Mouse (Mus musculus) C2C12 (cell line): ENCODE data around the gene Armh3. TPM values are rescaled to one million over a fixed set of nuclear protein-coding genes. Genes with fewer than 3 reads are reported as not detected.

Source experiments
- H3K27me3 ChIP-seq: one replicate; pipeline ENCODE4 v1.6.1; 2011; ENCODE audit not compliant: control insufficient read depth, insufficient read depth, insufficient read length
- H3K36me3 ChIP-seq: one replicate; pipeline ENCODE4 v1.6.1; 2011; ENCODE audit not compliant: control insufficient read depth, insufficient read depth
- H3K4me3 ChIP-seq: one replicate; pipeline ENCODE4 v1.5.1; 2011; ENCODE audit warnings: mild to moderate bottlenecking, control low read depth; ENCODE audit not compliant: poor library complexity, insufficient read depth, severe bottlenecking
- H3K79me2 ChIP-seq: one replicate; pipeline ENCODE4 v1.6.1; 2011; ENCODE audit not compliant: control insufficient read depth, insufficient read depth
- H3K79me3 ChIP-seq: one replicate; pipeline ENCODE4 v1.6.1; 2011; ENCODE audit warnings: low read depth, control low read depth
- H3ac ChIP-seq: one replicate; pipeline ENCODE3; 2011; ENCODE audit warnings: low read depth; ENCODE audit not compliant: control insufficient read depth, insufficient read length
- CEBPB ChIP-seq: IDR thresholded peaks from one replicate; pipeline ENCODE4 v1.6.1; 2011; ENCODE audit warnings: low read depth, mild to moderate bottlenecking, control low read depth, moderate library complexity
- CTCF ChIP-seq: IDR thresholded peaks from one replicate; pipeline ENCODE4 v1.5.1; 2011; ENCODE audit not compliant: control insufficient read depth, insufficient read depth, insufficient read length
- FOSL1 ChIP-seq: IDR thresholded peaks from one replicate; pipeline ENCODE4 v1.8.0; 2011; ENCODE audit warnings: mild to moderate bottlenecking, low read length; ENCODE audit not compliant: poor library complexity, insufficient read depth, severe bottlenecking
- MAX ChIP-seq: IDR thresholded peaks from one replicate; pipeline ENCODE4 v1.6.1; 2011; ENCODE audit warnings: mild to moderate bottlenecking, control low read depth
- MYOD1 ChIP-seq: IDR thresholded peaks from one replicate; pipeline ENCODE4 v1.6.1; 2011; ENCODE audit warnings: low read depth; ENCODE audit not compliant: control insufficient read depth, insufficient read length
- MYOG ChIP-seq: IDR thresholded peaks from one replicate; pipeline ENCODE4 v1.6.1; 2011; ENCODE audit not compliant: control insufficient read depth, insufficient read length; ENCODE audit errors: extremely low read depth
- USF1 ChIP-seq: IDR thresholded peaks from one replicate; pipeline ENCODE4 v1.6.1; 2011; ENCODE audit warnings: low read depth, mild to moderate bottlenecking, control low read depth, moderate library complexity
- polyA plus RNA-seq: library from polyadenylated mRNA; unstranded; fragments of >200 nt; fragmentation: generic; extraction: Trizol; gene quantifications from one replicate; pipeline ENCODE4 v1.2.1, GENCODE M21; 2012; ENCODE audit warnings: missing spikeins

Gene Armh3
- polyA plus RNA-seq, 1 experiment, result 6.4 TPM

GRCm38 (mm10) chr19:45802702-45803101 lies 195.6 kb downstream of the Armh3 start:
- H3K4me3 ChIP-seq, result no peak overlapping the region
- H3K79me3 ChIP-seq, result no peaks in the 10 kb centered on the region
- H3K36me3 ChIP-seq, result no peaks in the 10 kb centered on the region
- no peaks in the 10 kb centered on the region for H3K79me2 ChIP-seq
- H3ac ChIP-seq, result no peak overlapping the region
- TF ChIP-seq FOSL1 (no peak), MYOG (no peak), CTCF (no peak), MAX (no peak), MYOD1 (no peak), CEBPB (no peak)
- peaks cover 18% of the 10 kb centered on the region for H3K27me3 ChIP-seq

- peaks cover 3% of the 10 kb centered on the region for H3K27me3 ChIP-seq
- H3ac ChIP-seq, result no peak overlapping the region
- no peaks in the 10 kb centered on the region for H3K36me3 ChIP-seq
- H3K79me3 ChIP-seq, result no peaks in the 10 kb centered on the region
- no peak for TF ChIP-seq MYOD1
- no peak for TF ChIP-seq CEBPB
- no peak for TF ChIP-seq FOSL1
- no peak for TF ChIP-seq CTCF
- TF ChIP-seq USF1, result no peak
- no peak for TF ChIP-seq MAX
- no peak for TF ChIP-seq MYOG
- no peak overlapping the region for H3K4me3 ChIP-seq
- no peaks in the 10 kb centered on the region for H3K79me2 ChIP-seq
These were observed 201.4 kb downstream of the Armh3 start for GRCm38 (mm10) chr19:45796879-45797278.

- Histone ChIP-seq H3K27me3 (peaks cover 3% of the 10 kb centered on the region), H3K36me3 (no peaks in the 10 kb centered on the region), H3K79me2 (no peaks in the 10 kb centered on the region), H3K4me3 (no peak overlapping the region), H3K79me3 (no peaks in the 10 kb centered on the region), H3ac (no peak overlapping the region)
- TF ChIP-seq CTCF (no peak), MAX (no peak), USF1 (no peak), FOSL1 (no peak), CEBPB (no peak), MYOD1 (no peak), MYOG (no peak)
These were observed 202.2 kb downstream of the Armh3 start for GRCm38 (mm10) chr19:45796061-45796556.

- Histone ChIP-seq H3K79me2 (no peaks in the 10 kb centered on the region), H3ac (no peak overlapping the region), H3K4me3 (no peak overlapping the region), H3K79me3 (no peaks in the 10 kb centered on the region), H3K27me3 (peaks cover 3% of the 10 kb centered on the region), H3K36me3 (no peaks in the 10 kb centered on the region)
- TF ChIP-seq MYOD1 (no peak), MAX (no peak), CTCF (no peak), FOSL1 (no peak)
These were observed 202.8 kb downstream of the Armh3 start for GRCm38 (mm10) chr19:45795406-45795944.

- H3K79me3 ChIP-seq, result no peaks in the 10 kb centered on the region
- TF ChIP-seq USF1 (no peak), MAX (no peak), MYOD1 (no peak), CEBPB (no peak), FOSL1 (no peak), MYOG (no peak), CTCF (no peak)
- no peak overlapping the region for H3K4me3 ChIP-seq
- no peak overlapping the region for H3ac ChIP-seq
- no peaks in the 10 kb centered on the region for H3K79me2 ChIP-seq
- no peaks in the 10 kb centered on the region for H3K36me3 ChIP-seq
- no peaks in the 10 kb centered on the region for H3K27me3 ChIP-seq
These were observed 203.6 kb downstream of the Armh3 start for GRCm38 (mm10) chr19:45794718-45795117.

GRCm38 (mm10) chr19:45792404-45792803 lies 205.9 kb downstream of the Armh3 start:
- H3K79me3 ChIP-seq, result no peaks in the 10 kb centered on the region
- H3K79me2 ChIP-seq, result no peaks in the 10 kb centered on the region
- no peaks in the 10 kb centered on the region for H3K36me3 ChIP-seq
- no peak overlapping the region for H3ac ChIP-seq
- H3K27me3 ChIP-seq, result no peaks in the 10 kb centered on the region
- no peak for TF ChIP-seq CEBPB
- no peak for TF ChIP-seq MYOD1
- TF ChIP-seq MAX, result no peak
- no peak for TF ChIP-seq FOSL1
- TF ChIP-seq USF1, result no peak
- no peak for TF ChIP-seq MYOG
- TF ChIP-seq CTCF, result no peak
- no peak overlapping the region for H3K4me3 ChIP-seq
